Mouse (Mus musculus) kidney, postnatal 36 days (tissue): ENCODE measurements around the gene Egflam.

ENCODE experiments used
- DNase-seq, 2 experiments: peaks; one replicate each; pipeline ENCODE4 v3.0.0; 2021 to 2022; ENCODE audit warnings: mixed read lengths in 2 of 2

The Egflam gene

DNA sequence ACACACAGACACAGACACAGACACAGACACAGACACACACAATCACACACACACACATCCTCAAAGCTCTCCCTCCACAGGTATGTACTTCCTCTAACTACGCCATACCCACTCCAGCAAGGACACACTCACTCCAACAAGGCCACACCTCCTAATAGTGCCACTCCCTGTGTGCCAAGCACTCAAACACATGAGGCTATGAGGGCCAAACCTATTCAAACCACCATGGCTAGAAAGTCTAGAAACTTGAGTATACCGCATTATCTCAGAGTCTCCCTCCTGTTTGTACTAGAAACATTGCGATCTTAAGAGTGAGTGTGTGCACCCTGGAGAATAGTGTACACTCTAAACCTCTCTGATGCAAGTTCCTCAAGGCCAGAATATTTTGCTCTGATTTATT lies 182.3 kb downstream of the Egflam start:
- no peak for DNase-seq

DNA sequence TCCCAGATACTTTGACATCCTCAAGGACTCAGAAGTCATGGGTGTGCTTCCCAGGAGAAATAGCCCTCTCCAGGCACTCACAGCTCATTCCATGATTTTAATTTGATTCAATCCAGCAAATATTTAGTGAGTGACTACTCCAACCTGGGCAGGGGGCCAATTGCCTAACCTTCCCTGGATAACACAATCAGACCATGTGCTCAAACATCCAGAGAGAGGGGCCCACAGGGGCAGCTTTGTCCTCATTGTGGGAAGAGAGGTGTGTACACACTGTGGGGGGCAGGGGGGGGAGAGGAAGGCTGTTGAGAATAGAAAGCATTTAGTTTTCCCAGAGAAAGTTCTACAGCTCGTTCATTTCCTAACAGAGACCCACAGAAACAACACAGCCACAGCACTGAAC lies 184.5 kb downstream of the Egflam start:
- peak in 1 of 2 experiments; percentile 19 for DNase-seq

DNA sequence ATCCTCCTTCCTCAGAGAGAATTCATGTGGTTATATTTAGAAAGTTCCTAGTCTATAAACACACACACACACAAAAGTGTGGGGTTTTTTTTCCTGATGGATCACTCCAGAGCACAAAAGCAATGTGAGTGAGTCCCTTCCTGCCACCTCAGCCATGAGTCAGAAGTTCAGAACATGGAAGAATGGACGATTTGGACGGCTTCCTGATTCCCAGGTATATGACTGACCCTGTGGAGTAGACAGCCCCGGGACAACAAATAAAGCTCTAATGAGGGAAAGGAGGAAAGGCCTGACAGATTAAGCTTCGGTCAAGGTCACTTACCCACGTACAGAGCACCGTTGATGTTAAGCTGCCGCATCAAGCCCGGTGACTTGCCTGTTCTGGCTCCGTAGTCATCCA lies 190.0 kb downstream of the Egflam start:
- peak in 1 of 2 experiments; percentile 20 for DNase-seq

- DNase-seq: no peak
Measured at GRCm38 (mm10) chr15:7207292-7207691, 190.9 kb downstream of the Egflam start.

DNA sequence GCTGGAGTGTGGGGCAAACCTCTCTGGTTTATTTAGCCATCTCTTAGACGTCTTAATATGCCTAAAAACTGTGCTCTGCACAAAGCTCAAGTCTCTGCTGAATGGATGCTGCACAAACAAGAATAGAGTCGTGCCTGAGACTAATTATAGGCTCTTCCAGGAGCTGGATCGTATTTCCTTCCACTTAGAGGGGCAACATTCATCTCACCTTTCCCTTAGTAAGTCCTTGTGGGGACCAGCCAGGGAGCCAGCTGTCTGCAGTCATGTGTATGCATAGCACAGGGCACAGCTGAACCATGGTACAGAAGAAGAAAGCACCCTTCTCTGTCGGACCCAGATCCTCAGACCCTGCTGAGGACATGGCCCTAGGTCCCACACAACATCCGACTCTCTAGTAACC lies 192.1 kb downstream of the Egflam start:
- DNase-seq: no peak

DNA sequence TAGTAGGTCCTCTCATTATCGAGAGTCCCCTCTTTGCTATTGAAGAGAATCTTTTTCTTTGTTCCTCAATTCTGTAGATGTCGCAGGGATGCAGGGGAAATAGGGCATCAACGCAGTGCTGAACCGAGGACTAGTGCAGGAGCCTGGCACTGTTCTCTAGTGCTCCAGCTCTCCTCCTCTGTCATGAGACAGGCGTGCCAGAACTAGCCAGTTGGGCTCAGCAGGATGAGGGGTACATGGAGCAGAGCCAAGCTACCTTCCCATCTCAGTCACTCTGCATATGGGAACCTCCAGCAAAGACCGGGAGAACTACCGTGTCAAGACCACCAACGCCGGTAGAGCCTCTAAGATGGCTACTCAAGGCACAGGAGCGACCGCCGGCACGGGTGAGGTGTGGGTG lies 193.3 kb downstream of the Egflam start:
- DNase-seq: no peak

GRCm38 (mm10) chr15:7203606-7204330 lies 194.4 kb downstream of the Egflam start:
- DNase-seq: peak; percentile 65 to 70

GRCm38 (mm10) chr15:7202981-7203380 lies 195.2 kb downstream of the Egflam start:
- no peak for DNase-seq

DNA sequence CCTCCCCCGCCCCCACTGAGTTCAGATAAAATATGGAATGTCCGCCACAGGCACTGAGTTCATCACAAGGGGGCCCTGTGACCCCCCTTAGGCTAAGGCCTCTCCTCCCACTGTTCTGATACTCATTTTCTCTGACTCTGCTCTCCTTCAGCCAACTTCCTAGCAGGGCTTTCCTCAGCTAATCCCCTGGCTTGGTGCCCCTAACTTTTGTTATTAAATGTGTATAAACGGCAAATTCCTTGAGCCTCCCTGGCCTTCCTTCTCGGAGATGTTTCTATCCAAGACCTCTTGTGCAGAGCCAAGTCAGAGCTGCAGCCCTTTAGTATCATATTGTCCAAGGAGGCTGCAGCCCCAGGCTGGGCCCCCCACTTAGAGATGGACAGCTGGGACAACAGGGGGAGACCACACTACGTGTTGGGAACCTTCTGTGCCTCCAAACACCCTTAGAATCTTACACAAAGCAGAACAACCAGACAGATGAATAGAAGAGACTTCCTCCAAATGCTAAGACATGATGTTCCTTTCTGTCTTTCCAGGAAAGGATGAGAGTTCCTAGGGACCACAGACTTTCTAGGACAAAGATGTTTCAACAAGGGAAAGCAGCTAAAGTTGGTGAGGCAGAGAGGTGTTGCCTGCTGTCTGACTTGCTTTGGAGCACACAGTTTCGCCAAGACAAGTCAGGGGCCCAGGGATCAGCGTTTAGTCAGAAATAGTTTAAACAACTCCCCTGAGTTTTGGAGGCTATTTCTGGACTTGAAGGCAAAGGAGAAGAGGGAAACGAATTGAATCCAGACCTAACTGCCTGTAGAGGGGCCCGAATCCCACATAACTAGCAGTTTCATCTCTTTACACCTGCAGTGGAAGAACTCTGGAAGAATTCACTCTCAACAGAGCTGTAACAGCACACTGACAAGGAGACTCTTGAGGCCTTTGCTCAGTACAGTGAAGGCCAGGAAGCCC lies 196.5 kb downstream of the Egflam start:
- DNase-seq: no peak

GRCm38 (mm10) chr15:7200286-7200685 lies 197.9 kb downstream of the Egflam start:
- DNase-seq: no peak

- peak; percentile 19 to 33 for DNase-seq
Measured at GRCm38 (mm10) chr15:7198816-7199215, 199.4 kb downstream of the Egflam start.

- no peak for DNase-seq
Measured at GRCm38 (mm10) chr15:7197652-7198445, 200.3 kb downstream of the Egflam start.

GRCm38 (mm10) chr15:7194748-7195221 lies 203.4 kb downstream of the Egflam start:
- no peak for DNase-seq

GRCm38 (mm10) chr15:7194147-7194720 lies 204.0 kb downstream of the Egflam start:
- no peak for DNase-seq

GRCm38 (mm10) chr15:7192582-7192981 lies 205.6 kb downstream of the Egflam start:
- DNase-seq: no peak

GRCm38 (mm10) chr15:7191074-7191473 lies 207.1 kb downstream of the Egflam start:
- no peak for DNase-seq

DNA sequence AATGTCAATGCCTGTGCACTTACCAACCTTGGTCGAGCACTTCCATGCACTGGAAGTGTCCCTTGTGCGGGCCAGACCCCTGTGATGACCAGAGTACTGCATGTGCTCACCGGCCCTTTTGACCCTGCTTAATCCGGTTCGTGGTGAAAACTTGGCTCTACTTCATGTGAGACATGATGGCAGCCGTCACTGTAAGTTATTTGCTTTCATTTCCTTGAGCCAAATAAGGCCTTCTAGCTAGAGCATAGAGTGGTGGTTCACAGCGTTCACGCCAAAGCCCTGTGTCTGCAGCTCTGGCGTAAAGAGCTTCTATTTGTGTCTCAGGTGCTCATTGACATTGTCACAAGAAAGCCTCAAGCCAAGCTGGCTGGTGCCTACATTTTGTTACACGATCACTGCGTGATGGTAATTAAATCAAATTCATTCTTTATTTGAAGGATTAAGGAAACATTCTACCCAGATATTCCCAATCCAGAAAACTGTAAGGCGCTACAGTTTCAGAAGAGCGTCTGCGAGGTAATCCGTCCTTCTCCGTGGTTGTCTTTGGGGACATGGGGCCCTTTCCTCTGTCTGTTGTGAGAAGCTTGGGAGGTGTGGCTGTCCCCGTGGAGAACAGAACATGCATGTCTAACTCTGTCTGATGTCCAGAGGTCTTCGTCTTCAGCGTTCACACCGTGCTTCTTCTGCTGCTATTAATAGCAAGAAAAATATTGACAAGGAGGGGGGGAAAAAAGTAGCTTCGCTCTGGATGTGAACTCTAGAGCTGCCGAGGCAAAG lies 208.3 kb downstream of the Egflam start:
- DNase-seq: peak; percentile 20 to 30

DNA sequence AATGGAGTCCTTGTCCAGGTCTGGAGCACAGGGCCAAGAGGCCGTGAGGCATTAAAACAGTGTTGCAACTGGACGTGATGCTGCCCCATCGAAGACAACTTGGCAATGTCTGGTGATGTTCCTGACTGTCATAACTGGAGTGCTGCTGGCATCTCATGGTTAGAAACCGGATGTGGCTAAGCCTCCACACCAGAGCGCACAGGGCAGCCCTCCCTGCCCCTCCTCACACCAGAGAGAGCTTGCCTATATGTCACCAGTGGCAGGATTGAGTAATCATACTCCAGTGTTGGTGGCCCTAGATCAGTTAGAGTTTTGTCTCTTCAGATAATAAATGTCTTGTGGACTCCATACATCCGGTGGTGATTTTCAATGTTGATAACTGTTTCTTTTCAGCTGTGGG lies 210.5 kb downstream of the Egflam start:
- no peak for DNase-seq

DNA sequence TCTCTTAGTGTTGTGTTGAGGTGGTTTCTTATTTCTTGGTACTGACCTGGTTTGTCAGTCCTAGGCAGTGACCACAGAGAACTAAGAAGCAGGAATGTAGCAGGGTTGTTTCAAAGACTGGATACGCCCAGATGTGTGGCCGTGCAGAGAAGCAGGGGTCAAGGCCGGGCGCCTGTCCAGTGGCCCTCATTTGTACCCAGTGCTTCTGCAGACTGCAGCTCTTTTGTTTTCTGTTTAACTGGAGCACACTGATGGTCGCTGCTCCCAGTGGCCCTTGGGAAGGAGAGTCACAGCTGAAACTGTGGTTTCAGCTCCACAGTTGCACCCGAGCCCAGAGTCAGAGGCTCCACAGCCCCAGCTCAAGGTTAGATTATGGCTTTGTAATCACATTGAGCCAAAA lies 217.6 kb downstream of the Egflam start:
- DNase-seq: no peak

- DNase-seq: no peak
Measured at GRCm38 (mm10) chr15:7173776-7174175, 224.4 kb downstream of the Egflam start.

GRCm38 (mm10) chr15:7173346-7173745 lies 224.8 kb downstream of the Egflam start:
- DNase-seq: no peak

DNA sequence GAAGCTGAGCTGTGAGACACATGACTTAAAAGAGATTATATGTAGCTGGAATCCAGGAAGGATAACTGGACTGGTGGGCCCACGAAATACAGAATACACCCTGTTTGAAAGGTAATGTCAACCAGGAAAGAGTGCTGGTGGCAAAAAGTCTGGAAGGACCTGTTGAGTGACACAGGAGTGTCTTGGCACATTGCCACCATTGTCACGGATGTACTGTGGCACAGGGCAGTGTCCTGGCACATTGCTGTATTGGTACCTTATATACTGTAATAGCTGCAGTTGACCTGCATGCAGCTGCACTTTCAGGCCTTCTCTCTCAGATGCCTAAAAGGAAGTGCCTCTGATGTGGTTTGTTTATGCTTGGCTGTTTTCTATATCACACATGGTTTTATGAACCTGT lies 225.3 kb downstream of the Egflam start:
- DNase-seq: peak; percentile 43 to 54
